Mouse (Mus musculus) ES-Bruce4 (cell line): ENCODE results near the gene 2300002M23Rik.

Source experiments
- CTCF ChIP-seq: IDR thresholded peaks from one replicate; pipeline ENCODE4 v1.8.1; 2011; ENCODE audit warnings: low read depth, low read length
- EP300 ChIP-seq: IDR thresholded peaks from 2 replicates; pipeline ENCODE4 v1.6.1; 2011; ENCODE audit warnings: low read depth, low read length; ENCODE audit not compliant: insufficient read depth
- POLR2A ChIP-seq: IDR thresholded peaks from one replicate; pipeline ENCODE4 v1.8.1; 2011; ENCODE audit warnings: low read length; ENCODE audit not compliant: insufficient read depth

GRCm38 (mm10) chr17:35526644-35527043 is 40.6 kb upstream of the 2300002M23Rik start:
- TF ChIP-seq CTCF (no peak), POLR2A (no peak), EP300 (no peak)
